Mouse (Mus musculus) testis, postnatal 14 days (tissue): ENCODE results near the gene Mamstr.
A peak's percentile ranks its signal among the peaks of the same experiment; 100 is the strongest.
"Not testable (repeated sequence)": the region's sequence is repeated elsewhere in the genome, so short reads cannot be mapped to it uniquely, and the experiment has no call there.

Experiments
- DNase-seq: peaks from one replicate; pipeline ENCODE4 v3.0.0; 2021; ENCODE audit warnings: low spot score

Mamstr gene

DNA sequence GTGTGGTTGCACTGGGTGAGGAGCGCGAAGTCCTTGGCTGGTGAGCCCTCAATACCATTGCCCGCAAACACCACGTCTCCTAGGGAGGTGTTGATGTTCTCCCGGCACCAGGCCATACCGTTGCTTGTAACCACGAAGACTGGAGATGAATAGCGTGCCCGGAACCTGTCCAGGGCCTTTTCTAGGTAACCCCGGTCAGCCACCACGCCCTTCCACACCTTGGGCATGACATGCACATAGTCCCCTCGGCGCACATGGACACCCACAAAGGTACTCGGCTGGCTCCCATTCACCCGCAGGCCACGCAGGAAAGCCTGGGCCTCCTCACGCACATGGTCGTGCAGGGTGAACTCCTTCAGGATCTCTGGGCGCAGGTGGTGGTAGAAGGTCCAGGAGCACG lies 10.7 kb downstream of the Mamstr start:
- DNase-seq = not testable (repeated sequence)

DNA sequence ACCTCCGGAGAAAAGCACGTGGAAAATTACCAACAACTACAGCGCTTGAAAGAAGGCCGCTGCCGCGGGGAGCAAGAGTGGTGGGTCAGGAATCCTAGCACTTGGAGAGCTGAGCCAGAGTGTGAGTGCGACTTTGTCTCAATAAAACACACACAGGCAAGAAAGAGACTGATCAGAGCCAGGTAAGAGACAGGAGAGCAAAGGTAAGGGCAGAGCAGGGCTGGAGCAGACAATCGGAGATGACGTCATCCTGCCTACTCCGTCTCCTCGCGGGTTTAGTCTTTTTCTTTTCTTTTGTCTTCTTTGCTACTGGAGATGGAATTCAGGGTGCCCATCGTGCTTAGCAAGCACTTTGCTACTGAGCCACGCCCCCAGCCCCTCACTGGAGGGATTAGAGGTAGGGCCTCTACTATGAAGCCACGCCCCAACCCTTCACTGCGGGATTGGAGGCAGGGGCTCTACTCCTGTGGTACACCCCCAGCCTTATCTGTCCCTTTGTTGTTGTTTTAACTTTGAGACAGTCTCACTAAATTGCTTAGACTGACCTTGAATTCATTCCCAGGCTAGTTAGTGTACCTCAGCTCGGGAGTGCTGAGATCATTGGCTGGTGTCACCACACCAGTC lies 14.8 kb downstream of the Mamstr start:
- DNase-seq = no peak

DNA sequence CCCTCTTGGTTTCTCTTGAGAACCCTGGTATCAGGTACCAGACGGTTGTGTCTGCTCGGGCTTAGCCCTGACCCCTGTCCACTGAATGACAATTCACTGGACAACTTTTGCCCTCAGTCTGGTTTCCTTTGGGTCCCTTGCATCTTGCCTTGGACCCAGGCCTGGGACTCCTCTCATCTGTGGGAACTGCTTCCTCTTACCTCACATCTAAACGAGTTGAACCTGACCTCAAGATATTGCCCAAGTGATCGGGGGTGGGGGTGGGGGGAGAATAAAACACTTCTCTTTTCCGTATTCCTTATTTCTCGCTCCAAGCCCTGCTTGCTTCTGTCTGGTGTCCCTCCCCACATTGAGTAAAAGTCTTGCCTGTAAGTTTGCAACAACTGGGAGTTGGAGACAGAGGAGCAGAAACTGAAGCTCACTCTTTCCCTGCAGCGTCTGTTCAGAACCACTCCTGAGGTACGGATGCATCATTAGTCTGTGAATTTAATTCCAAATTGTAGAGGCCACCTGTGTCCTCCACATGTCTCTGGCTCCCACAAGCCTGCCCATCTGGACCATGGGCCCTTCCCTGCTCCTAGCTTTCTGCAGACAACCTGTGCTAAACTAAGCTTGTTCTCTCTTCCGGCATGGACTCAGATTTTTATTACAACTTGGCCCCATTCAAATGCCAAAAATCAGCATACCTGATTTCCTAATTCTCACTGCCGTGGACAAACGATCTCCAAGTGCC lies 21.1 kb downstream of the Mamstr start:
- no peak for DNase-seq

DNA sequence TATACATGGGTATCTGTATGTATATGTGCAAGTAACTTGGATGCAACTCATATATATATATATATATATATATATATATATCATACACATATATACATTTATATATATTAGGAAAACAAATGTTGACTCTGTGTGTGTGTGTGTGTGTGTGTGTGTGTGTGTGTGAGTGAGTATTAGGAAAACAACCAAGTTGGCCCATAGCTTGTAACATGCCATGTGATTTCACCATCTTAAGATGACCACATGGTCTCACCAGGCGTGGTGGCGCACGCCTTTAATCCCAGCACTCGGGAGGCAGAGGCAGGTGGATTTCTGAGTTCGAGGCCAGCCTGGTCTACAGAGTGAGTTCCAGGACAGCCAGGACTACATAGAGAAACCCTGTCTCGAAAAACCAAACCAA lies 21.9 kb downstream of the Mamstr start:
- DNase-seq = not testable (repeated sequence)

DNA sequence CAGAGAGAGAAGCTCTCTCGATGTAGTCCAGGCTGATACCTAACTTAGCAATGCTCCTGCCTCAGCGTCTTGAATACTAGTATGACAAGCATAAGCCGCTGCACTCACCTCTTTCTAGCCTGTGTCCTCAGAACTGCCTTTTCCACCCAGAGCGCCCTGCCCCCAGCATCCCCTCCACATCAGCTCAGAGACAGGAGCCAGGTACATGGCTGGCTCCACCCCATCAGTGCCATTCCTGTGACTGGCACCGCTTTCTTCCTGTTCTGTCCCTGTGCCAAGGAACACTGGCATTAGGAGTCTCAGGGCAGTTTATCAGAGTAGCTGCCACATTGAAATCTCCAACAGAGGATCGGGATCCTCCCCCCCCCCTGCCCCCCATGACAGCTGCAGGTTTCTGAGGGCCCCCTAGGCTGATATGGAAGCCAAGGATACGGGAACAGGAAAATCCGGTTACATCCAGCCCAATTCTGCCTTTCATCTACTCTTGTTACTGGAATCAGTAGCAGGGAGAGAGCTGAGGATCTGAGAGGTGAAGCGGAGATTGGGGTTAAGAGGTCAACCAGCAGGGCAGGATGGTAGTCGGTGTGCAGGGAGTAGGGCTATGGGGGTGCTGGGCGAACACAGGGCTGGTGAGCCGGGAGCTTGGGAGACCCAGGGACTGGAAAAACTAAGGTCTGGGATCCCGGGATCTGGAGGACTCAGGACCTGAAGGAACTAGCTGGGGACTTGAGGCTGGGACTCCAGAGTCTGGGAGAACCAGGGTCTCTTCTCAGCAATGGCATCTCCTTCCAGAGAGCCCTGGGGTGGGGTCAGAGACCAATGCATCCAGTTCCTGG lies 25.7 kb downstream of the Mamstr start:
- no peak for DNase-seq

DNA sequence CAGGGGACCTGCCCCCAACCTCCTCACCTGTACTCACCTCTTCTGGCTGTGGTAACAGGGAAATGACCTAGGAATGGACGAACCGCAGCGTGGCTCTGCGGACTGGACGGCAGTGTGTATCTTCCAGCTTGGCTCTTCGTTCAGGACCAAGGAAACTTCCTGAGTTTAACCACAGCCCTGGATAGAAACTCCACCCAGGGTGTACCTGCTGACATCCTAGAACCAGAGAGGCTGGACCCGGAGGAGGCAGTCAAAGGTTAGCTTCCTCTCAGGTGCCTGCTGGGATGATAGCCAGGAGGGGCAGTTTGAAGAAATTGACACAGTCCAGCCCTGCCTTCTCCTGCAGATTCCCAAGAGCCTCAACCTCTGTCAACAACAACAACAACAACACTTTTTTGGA lies 26.4 kb downstream of the Mamstr start, which contains the start of gene Fut2:
TSS of gene Fut2 (minus strand) at position 234 of the 400 bp plus-strand sequence.
- no peak for DNase-seq

DNA sequence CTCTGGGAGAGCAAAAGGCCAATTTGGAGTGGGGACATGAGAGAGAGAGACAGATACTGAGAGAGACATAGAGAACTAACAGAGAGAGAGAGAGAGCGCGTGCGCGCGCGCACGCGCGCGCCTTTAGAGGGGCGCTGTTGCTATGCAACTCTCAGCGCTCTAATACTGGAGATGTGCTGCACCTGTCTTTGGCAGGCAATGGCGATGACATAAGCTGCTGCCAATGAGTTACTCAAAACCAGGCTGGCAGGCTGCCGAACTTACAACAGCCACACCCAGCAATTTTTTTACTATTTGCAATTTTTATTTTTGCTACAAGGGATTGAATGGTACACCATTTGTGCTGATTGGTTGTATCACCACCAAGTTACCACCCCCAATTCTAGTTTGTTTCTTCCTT lies 28.0 kb downstream of the Mamstr start:
- no peak for DNase-seq

DNA sequence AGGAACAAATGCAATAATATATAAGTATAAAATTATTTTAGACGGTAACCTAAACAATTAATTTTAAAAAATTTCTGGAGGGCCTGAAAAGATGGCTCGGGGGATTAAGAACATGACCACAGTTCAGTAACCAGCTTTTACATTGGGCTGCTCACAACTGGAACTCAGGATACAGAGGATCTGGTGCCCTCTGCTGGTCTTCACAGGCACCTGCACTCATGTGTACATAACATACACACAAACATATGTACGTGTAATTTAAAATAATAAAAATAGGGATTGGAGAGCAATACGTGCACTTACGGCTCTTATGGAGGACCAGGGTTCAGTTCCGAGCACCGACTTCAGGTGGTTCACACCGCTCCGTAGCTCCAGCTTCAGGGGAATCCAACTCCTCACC lies 29.1 kb downstream of the Mamstr start:
- no peak for DNase-seq

DNA sequence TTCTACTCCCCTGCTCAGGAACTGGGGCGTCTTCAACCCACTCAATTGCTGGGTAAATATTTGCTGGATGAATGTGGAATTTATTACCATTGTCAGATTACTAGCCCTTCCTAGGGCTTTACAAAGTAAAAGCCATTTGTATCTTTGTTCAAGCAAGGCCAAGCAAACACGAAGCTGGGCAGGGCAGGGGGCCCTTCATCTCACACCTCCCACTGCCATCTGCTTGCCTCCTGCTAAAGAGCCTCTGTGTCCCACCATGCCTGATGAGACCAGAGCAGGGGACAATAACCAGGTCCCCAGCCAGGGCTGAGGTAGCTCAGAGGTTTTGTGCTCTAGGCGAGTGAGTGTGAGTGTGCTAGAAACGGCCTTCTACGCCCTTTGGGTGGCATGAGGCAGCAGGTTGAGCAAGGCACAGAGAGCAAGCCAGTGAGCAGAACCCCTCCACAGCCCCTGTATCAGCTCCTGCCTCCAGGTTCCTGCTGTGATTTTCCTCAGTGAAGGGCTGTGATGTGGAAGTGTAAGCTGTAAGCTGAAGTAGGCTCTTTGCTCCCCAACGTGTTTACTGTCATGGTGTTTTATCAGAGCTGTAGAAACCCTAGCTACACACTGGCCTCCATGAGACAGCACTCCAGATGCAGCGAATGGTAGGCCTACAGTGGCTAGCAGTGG lies 38.0 kb downstream of the Mamstr start:
- no peak for DNase-seq

DNA sequence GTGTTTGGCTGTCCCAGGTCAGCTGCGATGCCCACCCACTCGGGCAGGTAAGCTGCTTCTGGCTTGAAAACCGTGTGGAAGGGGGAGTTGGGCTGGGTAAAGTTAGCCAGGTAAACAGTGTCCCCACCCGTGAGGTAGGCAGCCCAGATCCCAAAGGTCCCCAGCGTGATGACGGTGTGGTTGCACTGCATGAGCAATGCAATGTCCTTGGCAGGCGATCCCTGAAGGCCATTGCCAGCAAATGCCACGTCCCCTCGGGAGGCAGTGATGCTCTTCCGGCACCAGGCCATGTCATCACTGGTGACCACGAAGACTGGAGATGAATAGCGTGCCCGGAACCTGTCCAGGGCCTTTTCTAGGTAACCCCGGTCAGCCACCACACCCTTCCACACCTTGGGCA lies 38.7 kb downstream of the Mamstr start:
- no peak for DNase-seq

DNA sequence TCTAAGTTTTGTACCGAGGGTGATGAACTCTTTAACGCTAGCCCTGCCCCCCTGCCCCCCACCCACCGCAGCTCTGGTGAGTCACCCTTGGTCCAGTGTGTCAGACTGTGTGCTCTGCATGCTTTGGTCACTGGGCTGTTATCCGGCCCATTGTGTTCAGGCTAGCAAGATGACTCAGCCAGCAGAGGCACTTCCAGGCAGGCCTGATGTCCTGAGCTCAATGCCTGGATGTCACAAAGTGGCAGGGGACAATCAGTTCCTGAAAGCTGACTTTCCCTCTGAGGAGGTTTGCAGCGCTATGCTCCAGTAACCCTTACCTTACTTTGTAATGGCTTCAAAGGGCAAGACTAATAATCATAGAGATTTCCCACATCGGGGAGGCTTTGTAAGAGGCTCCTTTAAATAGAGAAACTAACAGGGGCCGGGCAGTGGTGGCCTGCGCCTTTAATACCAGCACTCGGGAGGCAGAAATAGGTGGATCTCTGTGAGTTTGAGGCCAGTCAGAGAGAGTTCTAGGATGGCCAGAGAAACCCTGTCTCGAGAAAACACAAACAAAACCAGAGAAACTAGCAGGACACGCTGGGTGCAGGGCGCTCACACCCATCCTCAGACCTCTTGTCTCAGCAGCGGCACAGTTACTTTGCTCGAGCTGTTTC lies 40.3 kb downstream of the Mamstr start:
- DNase-seq = no peak

DNA sequence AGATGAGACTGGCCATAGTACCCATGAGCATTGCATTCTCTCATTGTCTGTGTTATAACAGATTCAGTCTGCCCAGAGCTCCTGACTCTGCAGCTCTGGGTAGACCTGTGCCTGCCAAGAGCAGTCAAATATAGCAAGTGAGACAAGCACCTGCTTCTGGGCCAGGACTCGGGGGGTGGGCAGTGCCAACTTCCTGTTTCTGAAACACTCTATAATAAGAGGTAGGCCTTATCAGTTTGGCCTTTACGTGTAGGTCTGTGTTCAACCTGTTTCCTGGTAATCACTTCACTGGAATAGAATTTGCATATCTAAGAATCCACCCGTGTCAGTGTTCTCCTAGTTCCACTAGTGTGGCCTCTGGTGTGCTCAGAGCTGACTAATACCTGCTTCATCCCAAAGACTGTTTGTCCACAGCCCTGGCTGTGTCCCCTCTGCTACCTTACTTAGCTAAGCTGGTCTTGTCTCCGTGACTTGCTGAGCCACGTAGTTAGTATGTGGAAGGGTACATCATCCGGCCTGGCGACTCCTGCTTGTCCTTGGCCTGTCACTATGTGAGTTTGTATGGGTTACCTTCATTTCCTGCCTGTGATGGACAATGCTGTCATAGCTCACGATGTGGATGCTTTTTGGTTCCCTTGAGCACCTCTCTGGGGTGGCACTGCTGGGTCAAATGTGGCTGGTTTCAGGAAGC lies 41.4 kb downstream of the Mamstr start:
- no peak for DNase-seq

DNA sequence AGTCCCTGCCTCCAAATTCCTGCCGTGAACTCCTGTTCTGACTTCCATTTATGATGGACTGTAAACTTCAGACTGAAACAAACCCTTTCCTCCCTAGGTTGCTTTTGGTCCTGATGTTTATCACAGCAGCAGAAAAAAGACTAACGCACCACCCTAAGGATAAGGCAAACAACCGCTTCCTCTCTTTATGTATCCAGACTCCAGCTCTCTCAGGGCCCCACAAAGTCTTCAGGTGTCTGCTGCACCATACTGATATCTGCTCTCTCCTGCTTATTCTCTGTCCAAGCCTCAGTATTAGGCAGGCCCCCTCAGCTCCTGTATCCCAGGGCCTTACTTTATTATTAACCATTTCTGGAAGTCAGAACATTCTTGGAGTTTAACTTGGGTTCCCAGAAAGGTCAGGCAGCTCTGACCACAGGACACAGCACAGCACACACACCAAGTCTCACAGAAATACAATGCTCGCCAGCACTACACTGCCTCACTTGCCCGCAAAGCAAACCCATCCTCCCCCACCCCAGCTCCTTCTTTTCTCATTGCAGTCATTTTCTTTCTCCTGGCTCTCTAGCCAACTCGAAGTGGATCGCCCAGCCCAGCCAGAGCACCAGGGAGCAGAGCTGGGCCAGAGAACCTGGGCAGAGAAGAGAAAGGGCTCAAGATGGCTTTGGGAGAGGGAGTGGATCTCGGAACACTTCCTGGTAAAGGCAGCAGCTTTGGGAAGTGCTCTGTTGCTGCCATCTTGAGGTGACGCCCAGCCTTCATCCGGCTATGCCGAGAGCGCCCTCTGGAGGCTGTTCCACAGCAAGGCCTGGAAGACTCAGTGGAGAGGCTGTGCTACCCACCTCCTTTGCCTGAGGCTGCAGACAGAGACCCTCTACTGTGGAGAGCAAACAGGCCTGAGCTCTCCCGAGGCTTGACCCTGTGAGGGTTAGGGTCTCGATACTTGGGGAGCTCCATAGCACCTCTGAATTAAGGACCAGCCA lies 42.7 kb downstream of the Mamstr start:
- DNase-seq = peak; percentile 75

DNA sequence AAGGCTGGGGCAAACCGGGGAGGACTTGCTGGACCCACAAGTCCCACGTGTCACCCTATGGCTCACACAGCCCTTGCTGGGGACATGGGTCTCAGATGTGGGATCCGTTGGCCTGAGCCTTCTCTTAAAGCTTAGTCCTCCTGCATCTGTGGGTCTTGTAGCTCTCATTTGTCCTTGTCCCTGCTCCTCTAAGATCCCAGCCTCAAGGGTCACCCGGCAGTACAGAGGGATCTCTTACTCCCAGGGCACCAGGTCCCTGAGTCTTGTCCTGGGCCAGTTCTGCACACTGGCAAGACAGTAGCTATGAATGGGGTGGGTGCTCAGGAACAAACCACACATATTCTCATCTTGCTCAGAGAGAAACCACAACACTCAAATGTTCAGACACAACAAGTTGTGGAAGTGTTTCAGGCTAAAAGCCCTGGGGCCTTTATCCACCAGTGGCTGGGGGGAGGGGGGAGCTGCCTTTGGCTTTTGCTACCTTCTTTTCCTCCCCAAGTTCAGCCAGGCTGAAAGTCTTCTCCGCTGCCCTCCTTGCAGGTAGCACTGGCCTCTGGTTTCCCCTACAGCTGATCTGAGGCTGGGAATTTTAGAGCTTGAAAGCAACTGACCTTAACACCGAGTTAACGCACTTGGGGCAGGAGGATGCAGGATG lies 43.7 kb downstream of the Mamstr start, which contains the start of gene Ntn5:
TSS of gene Ntn5 (plus strand) at position 627 of the 655 bp plus-strand sequence.
- no peak for DNase-seq

DNA sequence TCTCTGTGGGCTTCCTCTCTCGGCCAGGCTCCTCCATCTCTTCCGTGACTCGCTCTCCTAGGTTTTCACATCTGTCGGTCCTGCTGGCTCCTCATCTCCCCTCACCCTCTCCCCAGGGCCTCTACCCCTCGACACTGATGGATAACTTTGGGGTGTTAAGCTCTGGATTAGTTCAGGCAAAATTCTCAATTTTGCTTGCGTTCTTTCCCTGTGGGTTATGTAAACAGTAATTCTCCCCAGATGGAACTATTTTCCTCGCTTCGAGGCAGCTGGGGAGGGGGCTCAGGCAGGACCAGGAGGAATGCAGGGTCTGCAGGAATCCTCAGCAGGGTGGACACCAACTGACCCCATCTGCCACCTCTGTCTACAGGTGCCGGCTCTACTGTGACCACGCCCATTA lies 46.0 kb downstream of the Mamstr start:
- no peak for DNase-seq

DNA sequence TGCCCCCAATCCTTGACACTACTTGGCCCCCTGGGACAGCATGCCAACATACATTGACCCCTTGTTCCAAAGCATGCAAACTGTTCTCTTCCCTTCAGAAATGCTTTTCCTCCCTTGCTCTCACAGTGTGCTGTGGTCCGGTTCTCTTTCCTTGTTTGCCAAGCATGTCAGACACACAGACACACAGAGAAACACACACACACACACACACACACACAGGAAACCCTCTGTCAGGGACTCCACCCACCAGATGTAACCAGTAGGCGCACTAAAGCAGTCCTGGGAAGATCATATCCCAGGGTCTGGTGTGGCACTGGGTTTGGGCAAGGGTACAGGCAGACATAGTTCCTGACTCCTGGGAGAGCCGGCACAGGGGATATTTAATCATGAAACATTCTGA lies 47.1 kb downstream of the Mamstr start:
- no peak for DNase-seq

DNA sequence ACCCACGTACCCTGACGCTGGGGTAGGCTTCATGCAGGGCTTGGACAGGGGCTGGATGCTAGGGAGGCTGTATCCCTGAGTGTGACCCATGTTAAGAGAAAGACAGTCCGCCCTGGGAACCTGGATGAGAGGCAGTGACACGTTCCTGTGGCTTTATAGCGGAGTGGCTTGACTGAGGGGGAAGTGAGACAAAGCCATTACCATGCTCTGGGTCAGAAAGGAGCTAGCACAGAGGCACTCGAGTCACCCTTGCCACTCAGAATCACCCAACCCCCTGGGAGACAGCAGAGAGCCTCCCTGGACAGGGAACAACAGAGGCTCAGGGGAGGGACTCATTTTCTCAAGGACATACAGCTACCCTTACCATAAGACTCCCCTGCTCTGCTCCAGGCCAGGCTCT lies 49.3 kb downstream of the Mamstr start:
- no peak for DNase-seq

DNA sequence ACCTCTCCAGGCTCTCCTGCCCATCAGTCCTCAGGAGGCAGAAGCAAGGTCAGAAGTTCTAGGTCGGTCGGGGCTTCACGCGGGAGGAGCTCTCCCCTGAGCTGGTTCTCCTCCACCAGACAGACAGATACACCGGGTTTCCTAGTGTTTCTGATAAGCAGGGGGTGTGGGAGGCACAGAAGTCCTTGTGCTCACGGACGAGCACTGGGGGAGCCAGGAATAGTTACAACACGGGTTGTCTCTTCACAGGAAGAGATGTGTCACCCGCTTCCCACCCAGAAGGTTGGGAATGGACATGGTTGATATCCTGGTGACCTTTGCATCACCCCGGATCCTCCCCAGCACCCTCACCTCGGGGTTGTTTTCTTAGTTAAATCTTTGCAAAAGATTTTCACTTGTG lies 50.0 kb downstream of the Mamstr start:
- peak; percentile 76 for DNase-seq

DNA sequence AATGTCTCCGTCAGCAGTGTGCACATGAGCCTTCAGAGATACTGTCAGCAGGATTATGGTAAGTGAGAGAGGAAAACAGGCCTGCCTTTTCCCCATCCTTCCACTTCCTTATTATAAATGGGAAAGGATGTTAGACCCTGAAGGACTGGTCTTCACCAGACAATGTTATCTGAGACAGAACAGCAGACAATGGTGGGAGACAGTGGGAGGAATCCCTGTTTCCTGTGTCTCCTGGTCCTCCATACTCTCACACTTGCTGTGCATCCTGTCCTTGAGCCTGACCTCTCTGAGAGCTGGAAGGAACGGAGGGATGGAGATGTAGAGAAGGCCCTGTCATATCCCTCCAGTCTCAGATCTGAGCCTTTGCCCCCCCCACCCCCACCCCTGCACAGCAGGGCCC lies 52.6 kb downstream of the Mamstr start:
- no peak for DNase-seq
